Mouse (Mus musculus): ENCODE results near the gene Aplp2.

DNA sequence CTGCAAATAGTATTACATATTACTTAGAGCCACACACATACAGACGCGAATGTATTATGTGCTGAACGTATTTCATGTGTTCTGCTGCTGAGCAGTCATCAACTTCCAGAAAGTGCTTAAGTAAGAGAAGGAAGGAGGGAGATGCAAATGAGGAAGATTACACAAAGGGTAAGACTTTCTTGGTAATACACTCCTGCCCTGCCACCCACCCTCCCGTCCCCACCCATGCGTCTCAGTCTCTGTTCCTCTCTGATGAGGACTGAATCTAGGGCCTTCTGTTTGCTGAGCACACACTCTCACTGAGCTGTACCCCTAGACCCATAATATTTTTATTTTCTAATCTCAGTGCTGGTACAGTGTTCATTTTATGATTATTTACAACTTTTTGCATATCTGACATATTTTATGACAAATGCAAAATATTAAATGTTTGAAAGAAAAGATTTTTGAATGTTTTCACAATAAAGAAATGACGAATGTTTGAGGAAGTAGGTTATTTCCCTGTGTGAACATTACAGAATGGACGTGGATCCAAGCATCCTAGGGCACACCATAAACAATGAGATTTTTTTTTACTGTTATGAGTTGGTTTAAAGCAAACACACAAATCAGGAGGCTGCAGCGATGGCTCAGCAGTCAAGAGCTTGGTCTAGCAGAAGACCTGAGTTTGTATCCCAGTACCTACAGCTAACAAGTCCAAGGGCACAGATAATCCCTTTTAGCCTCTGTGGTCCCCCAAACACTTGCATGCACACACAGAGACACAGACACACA lies 36.0 kb upstream of the Aplp2 start:
- TF ChIP-seq POLR2A (IDR thresholded peaks at IDR 0.05; ENCODE audit: insufficient read depth, low read depth, low read length) (no peak), CTCF (IDR thresholded peaks at IDR 0.05) (no peak)

Measured in heart, adult 2 months (tissue).